Mouse (Mus musculus): ENCODE data around the gene Ube2c.

DNA sequence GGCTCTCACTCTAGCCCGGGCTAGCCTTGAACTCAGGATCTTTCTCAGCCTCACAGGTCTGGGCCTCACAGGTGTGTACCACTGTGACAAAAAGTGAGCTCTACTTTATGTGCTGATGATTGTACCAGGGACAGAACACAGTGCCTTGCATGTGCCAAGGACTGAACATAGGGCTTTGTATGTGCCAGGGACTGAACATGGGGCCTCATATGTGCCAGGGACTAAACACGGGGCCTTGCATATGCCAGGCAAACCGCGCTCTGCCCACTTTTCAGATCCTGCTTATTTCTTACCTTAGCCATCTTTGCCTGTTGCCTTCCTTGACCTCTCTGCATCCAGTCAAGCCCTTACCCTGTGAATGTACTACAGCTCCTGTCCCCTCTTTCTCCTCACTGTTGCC is 7.7 kb upstream of the Ube2c start:
- TF ChIP-seq CTCF (IDR thresholded peaks at IDR 0.05; ENCODE audit: borderline replicate concordance, control insufficient read depth, extremely low read depth, insufficient read depth, low read length, poor library complexity) (no peak), POLR2A (IDR thresholded peaks at IDR 0.05; ENCODE audit: control insufficient read depth, extremely low read depth, insufficient read depth, low read length, poor library complexity) (no peak)
